Mouse (Mus musculus) kidney, embryonic 14.5 days (tissue): ENCODE results near the gene Aga. TPM values are rescaled to one million over a fixed set of nuclear protein-coding genes. Genes with fewer than 3 reads are reported as not detected.
"Not testable (repeated sequence)": the region's sequence is repeated elsewhere in the genome, so short reads cannot be mapped to it uniquely, and the experiment has no call there.

Experiments used
- ATAC-seq: fragments of 200-750 bp; cut with Nextera tagmentation; 2 replicates; pipeline ENCODE4 v1.8.0; 2017; ENCODE audit warnings: moderate number of reproducible peaks, mild to moderate bottlenecking, moderate TSS enrichment, moderate library complexity; ENCODE audit not compliant: low FRiP score, low TSS enrichment
- H3K27ac ChIP-seq: fragments of 300-500 bp; sonication (generic); 2 replicates; pipeline ENCODE4 v1.5.1; 2014; ENCODE audit warnings: low read depth, mild to moderate bottlenecking, low read length, moderate library complexity, mixed read lengths
- H3K27me3 ChIP-seq: fragments of 300-500 bp; sonication (generic); 2 replicates; pipeline ENCODE4 v1.6.1; 2014; ENCODE audit warnings: mild to moderate bottlenecking, low read length; ENCODE audit not compliant: control insufficient read depth, insufficient read depth
- H3K36me3 ChIP-seq: fragments of 300-500 bp; sonication (generic); 2 replicates; pipeline ENCODE4 v1.6.1; 2014; ENCODE audit warnings: low read length, mixed read lengths; ENCODE audit not compliant: control insufficient read depth, insufficient read depth
- H3K4me1 ChIP-seq: fragments of 300-500 bp; sonication (generic); 2 replicates; pipeline ENCODE4 v1.6.1; 2014; ENCODE audit warnings: low read length, mixed read lengths; ENCODE audit not compliant: control insufficient read depth, insufficient read depth
- H3K4me2 ChIP-seq: fragments of 300-500 bp; sonication (generic); replicated peaks from 2 replicates; pipeline ENCODE4 v1.6.1; 2014; ENCODE audit warnings: low read depth, mild to moderate bottlenecking, low read length
- H3K4me3 ChIP-seq: fragments of 300-500 bp; sonication (generic); 2 replicates; pipeline ENCODE4 v1.5.1; 2014; ENCODE audit warnings: mild to moderate bottlenecking, low read length
- H3K9ac ChIP-seq: fragments of 300-500 bp; sonication (generic); 2 replicates; pipeline ENCODE4 v1.6.1; 2014; ENCODE audit warnings: low read depth, mild to moderate bottlenecking, low read length, moderate library complexity
- H3K9me3 ChIP-seq: fragments of 300-500 bp; sonication (generic); 2 replicates; pipeline ENCODE4 v1.6.1; 2016; ENCODE audit warnings: low read length; ENCODE audit not compliant: control insufficient read depth
- WGBS: fragments of 180-500 bp; shearing (Covaris S2); extraction: QIAGEN DNeasy Blood & Tissue Kit; methylation state at CpG from one replicate; pipeline ENCODE4 v1.1.7; 2014; 5-methylcytosine and 5-hydroxymethylcytosine counted together
- polyA plus RNA-seq: library from polyadenylated mRNA; unstranded; fragments of >200 nt; fragmentation: Nextera tagmentation; extraction: Ambion mirVana; gene quantifications from 2 replicates; pipeline ENCODE4 v1.2.1, GENCODE M21; 2014

The Aga gene
- 23.9 and 29.2 TPM in 2 replicates for polyA plus RNA-seq

GRCm38 (mm10) chr8:53511551-53512127 lies at the start of gene Aga:
Aga (plus strand) TSS chr8:53511727.
- Histone ChIP-seq H3K27ac (peak within 1 kb of the TSS; percentile 42; the same call in 1 of the 2 replicates), H3K27me3 (no peaks in the 10 kb centered on the region), H3K9me3 (no peaks in the 10 kb centered on the region), H3K36me3 (peaks cover 11% of the 10 kb centered on the region; the same call in 1 of the 2 replicates), H3K9ac (peak within 1 kb of the TSS; percentile 70), H3K4me3 (peak within 1 kb of the TSS; percentile 50), H3K4me1 (no peaks in the 10 kb centered on the region), H3K4me2 (peak within 1 kb of the TSS; percentile 44)
- peak; percentile 99 for ATAC-seq
- under 1% methylated on average over 24 of the region's 24 CpGs for WGBS

DNA sequence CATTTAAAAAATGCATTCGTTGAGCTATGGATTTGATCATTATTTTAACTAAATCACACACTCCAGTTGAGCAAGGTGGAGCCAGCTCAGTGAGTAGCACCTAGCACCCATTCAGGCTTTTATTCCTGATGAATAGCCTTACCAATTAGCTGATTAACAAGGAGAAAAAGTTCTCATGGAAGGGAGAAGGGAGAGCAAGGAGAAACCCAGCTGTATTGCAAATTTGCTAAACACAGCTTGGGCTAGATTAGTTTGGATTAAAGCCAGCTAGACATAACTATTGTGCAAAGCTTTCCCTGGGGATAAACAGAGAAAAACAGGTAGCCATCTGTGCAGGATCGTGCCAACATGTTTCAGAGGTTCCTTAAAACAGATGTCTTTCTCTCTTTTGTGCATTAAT lies 22.5 kb upstream of the Aga start:
- H3K27me3 ChIP-seq: no peaks in the 10 kb centered on the region
- H3K9ac ChIP-seq: no peak overlapping the region
- no peak overlapping the region for H3K4me3 ChIP-seq
- no peak overlapping the region for H3K27ac ChIP-seq
- H3K9me3 ChIP-seq: no peaks in the 10 kb centered on the region
- H3K4me1 ChIP-seq: no peaks in the 10 kb centered on the region
- H3K4me2 ChIP-seq: no peak overlapping the region
- 71% methylated on average over 2 of the region's 2 CpGs for WGBS
- ATAC-seq: no peak
- no peaks in the 10 kb centered on the region for H3K36me3 ChIP-seq

DNA sequence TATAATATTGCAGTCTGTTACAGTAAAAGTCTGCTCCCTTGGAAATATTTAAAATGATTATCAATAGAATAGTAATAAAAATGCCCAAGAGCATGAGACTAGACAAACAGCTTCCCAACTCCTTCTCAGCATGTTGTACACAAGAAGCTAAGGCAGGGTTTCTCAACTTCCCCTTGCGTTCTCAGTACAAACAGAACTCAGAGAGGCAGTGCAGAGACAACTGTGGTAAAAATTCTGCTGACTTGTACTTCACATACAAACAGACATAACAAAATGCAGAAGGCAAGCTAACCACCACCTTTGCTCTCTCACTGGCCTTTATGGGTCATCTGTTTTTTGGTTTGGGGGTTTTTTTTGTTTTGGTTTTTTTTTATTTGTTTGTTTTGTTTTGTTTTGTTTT lies 15.3 kb upstream of the Aga start:
- no peaks in the 10 kb centered on the region for H3K36me3 ChIP-seq
- no peaks in the 10 kb centered on the region for H3K4me1 ChIP-seq
- H3K27me3 ChIP-seq: no peaks in the 10 kb centered on the region
- no peak for ATAC-seq
- 71% methylated on average over 1 of the region's 1 CpGs for WGBS
- no peak overlapping the region for H3K27ac ChIP-seq
- H3K9ac ChIP-seq: no peak overlapping the region
- no peak overlapping the region for H3K4me2 ChIP-seq
- no peaks in the 10 kb centered on the region for H3K9me3 ChIP-seq
- H3K4me3 ChIP-seq: no peak overlapping the region

DNA sequence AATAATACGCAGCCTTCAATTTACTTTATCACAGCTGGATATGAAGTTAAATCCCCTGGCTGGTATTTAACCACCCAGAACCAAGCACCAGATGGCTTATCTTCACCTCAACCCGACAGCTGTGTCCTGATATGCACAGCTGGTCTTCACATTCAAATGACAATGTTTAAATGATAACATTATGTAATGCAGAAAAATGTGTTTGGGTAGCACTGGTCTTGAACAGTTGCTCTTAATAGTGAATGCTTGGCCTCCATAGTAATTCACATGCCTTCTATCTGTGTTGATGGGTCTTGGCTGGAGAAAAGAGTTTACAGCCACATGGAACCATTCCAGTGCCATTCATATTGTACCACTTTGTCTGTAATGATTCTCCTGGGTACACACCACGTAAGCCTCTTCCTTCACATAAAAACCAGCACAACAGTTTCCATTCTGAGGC lies 14.6 kb upstream of the Aga start:
- Histone ChIP-seq H3K9me3 (no peaks in the 10 kb centered on the region), H3K9ac (no peak overlapping the region), H3K4me2 (no peak overlapping the region), H3K27ac (no peak overlapping the region), H3K36me3 (no peaks in the 10 kb centered on the region), H3K4me1 (no peaks in the 10 kb centered on the region), H3K4me3 (no peak overlapping the region), H3K27me3 (no peaks in the 10 kb centered on the region)
- 80% methylated on average over 3 of the region's 3 CpGs for WGBS
- no peak for ATAC-seq

DNA sequence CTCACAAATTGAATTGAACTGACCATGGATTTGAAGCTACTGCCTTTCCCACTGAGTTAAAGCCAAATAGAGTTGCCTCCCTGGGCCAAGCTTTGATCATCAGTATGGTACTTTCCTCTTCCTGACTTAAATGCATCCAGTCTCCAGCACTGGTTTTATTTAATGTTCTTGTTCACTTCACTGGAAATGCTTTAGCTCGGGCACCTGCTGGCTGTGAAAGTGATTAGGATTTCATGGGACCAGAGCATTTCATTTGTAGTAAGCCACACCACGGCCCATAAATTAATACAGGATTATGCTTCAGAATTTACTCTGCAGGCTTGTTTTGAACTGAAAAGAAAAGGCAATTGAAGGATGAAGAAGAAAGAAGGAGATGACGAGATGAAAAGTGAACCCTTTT lies 26.5 kb downstream of the Aga start:
- H3K9ac ChIP-seq: not testable (repeated sequence)

GRCm38 (mm10) chr8:53539585-53539984 lies 28.1 kb downstream of the Aga start:
- WGBS: 83% methylated on average over 2 of the region's 2 CpGs
- Histone ChIP-seq H3K9me3 (no peaks in the 10 kb centered on the region), H3K4me3 (no peak overlapping the region), H3K9ac (no peak overlapping the region), H3K4me2 (no peak overlapping the region), H3K27ac (no peak overlapping the region), H3K36me3 (no peaks in the 10 kb centered on the region), H3K4me1 (no peaks in the 10 kb centered on the region), H3K27me3 (no peaks in the 10 kb centered on the region)
- no peak for ATAC-seq

More for the DNA sequence above, 26.5 kb downstream of the Aga start:
- not testable (repeated sequence) for H3K27ac ChIP-seq, H3K27me3 ChIP-seq, H3K4me1 ChIP-seq, H3K4me2 ChIP-seq, H3K36me3 ChIP-seq, ATAC-seq, H3K9me3 ChIP-seq, H3K4me3 ChIP-seq
- 76% methylated on average over 3 of the region's 3 CpGs for WGBS

GRCm38 (mm10) chr8:53562441-53563040 lies 51.0 kb downstream of the Aga start:
- no peak for ATAC-seq
- Histone ChIP-seq H3K4me1 (no peaks in the 10 kb centered on the region), H3K4me3 (no peak overlapping the region), H3K4me2 (no peak overlapping the region), H3K27ac (no peak overlapping the region), H3K9me3 (no peaks in the 10 kb centered on the region), H3K36me3 (no peaks in the 10 kb centered on the region), H3K9ac (no peak overlapping the region), H3K27me3 (no peaks in the 10 kb centered on the region)
- WGBS: 86% methylated on average over 10 of the region's 10 CpGs

- 88% methylated on average over 6 of the region's 6 CpGs for WGBS
Observed at GRCm38 (mm10) chr8:53566223-53566622, 54.7 kb downstream of the Aga start.

More at GRCm38 (mm10) chr8:53566223-53566622, 54.7 kb downstream of the Aga start:
- H3K36me3 ChIP-seq: no peaks in the 10 kb centered on the region
- no peaks in the 10 kb centered on the region for H3K4me1 ChIP-seq
- no peak for ATAC-seq
- no peak overlapping the region for H3K9ac ChIP-seq
- H3K9me3 ChIP-seq: no peaks in the 10 kb centered on the region
- H3K27me3 ChIP-seq: no peaks in the 10 kb centered on the region
- H3K4me3 ChIP-seq: no peak overlapping the region
- H3K27ac ChIP-seq: no peak overlapping the region
- no peak overlapping the region for H3K4me2 ChIP-seq
